Mouse (Mus musculus) heart, embryonic 11.5 days (tissue): ENCODE measurements around the gene Tas2r105. TPM values are rescaled to one million over a fixed set of nuclear protein-coding genes. Genes with fewer than 3 reads are reported as not detected.

ENCODE experiments used
- ATAC-seq: fragments of 200-750 bp; cut with Nextera tagmentation; replicated peaks from 2 replicates; pipeline ENCODE4 v1.8.0; 2017; ENCODE audit warnings: moderate library complexity; ENCODE audit not compliant: insufficient number of reproducible peaks, low FRiP score, low TSS enrichment
- H3K27ac ChIP-seq: fragments of 300-500 bp; sonication (generic); 2 replicates; pipeline ENCODE4 v1.5.1; 2014; ENCODE audit warnings: mild to moderate bottlenecking, low read depth, low read length
- H3K27me3 ChIP-seq: fragments of 300-500 bp; sonication (generic); 2 replicates; pipeline ENCODE4 v1.6.1; 2014; ENCODE audit warnings: mild to moderate bottlenecking, low read length, mixed read lengths; ENCODE audit not compliant: control insufficient read depth, insufficient read depth
- H3K36me3 ChIP-seq: fragments of 300-500 bp; sonication (generic); 2 replicates; pipeline ENCODE4 v1.6.1; 2014; ENCODE audit warnings: mild to moderate bottlenecking, low read length, moderate library complexity, mixed read lengths; ENCODE audit not compliant: control insufficient read depth, insufficient read depth
- H3K4me1 ChIP-seq: fragments of 300-500 bp; sonication (generic); 2 replicates; pipeline ENCODE4 v1.6.1; 2014; ENCODE audit warnings: low read length; ENCODE audit not compliant: control insufficient read depth, insufficient read depth
- H3K4me2 ChIP-seq: fragments of 300-500 bp; sonication (generic); 2 replicates; pipeline ENCODE4 v1.6.1; 2014; ENCODE audit warnings: mild to moderate bottlenecking, moderate library complexity
- H3K4me3 ChIP-seq: fragments of 300-500 bp; sonication (generic); 2 replicates; pipeline ENCODE4 v1.5.1; 2014; ENCODE audit warnings: low read depth, low read length
- H3K9ac ChIP-seq: fragments of 300-500 bp; sonication (generic); 2 replicates; pipeline ENCODE4 v1.6.1; 2014; ENCODE audit warnings: mild to moderate bottlenecking, low read depth, low read length, moderate library complexity
- H3K9me3 ChIP-seq: fragments of 300-500 bp; sonication (generic); replicated peaks from 2 replicates; pipeline ENCODE4 v1.6.1; 2016; ENCODE audit warnings: low read length; ENCODE audit not compliant: control insufficient read depth
- WGBS: fragments of 180-500 bp; shearing (Covaris S2); extraction: QIAGEN DNeasy Blood & Tissue Kit; methylation state at CpG from one replicate; pipeline ENCODE4 v1.1.7; 2014; ENCODE audit not compliant: insufficient replicate concordance; 5-methylcytosine and 5-hydroxymethylcytosine counted together
- polyA plus RNA-seq: library from polyadenylated mRNA; unstranded; fragments of >200 nt; fragmentation: Nextera tagmentation; extraction: Ambion mirVana; gene quantifications from 2 replicates; pipeline ENCODE4 v1.2.1, GENCODE M21; 2014

The Tas2r105 gene
- not detected in 2 replicates for polyA plus RNA-seq

DNA sequence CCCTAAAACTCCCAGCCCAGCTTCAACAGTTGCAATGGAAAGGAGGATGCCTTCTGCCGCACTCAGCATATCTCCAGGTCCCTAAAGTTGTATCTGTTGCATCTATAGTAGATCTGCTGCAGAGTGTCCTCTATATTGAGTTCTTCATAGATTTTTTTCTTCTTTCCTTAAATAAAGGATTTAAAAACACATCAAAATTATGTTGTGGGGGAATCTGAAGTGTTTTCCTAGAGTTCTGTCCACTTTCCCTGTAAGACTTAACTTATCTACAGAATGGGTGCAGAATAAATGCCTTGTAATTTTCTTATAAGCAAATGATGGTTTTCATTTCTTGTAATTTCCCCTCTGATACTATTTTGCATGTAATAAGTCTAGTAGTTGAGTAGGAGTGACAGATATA lies at the start of gene Tas2r105:
Gene Tas2r105 (minus strand): TSS at position 101 of the 400 bp plus-strand sequence.
- Histone ChIP-seq H3K9me3 (no peaks in the 10 kb centered on the region), H3K36me3 (no peaks in the 10 kb centered on the region), H3K27me3 (no peaks in the 10 kb centered on the region), H3K4me2 (no peak within 1 kb of the TSS), H3K27ac (no peak within 1 kb of the TSS), H3K4me1 (no peaks in the 10 kb centered on the region), H3K4me3 (no peak within 1 kb of the TSS), H3K9ac (no peak within 1 kb of the TSS)
- ATAC-seq: no peak
- 74% methylated on average over 1 of the region's 1 CpGs for WGBS

DNA sequence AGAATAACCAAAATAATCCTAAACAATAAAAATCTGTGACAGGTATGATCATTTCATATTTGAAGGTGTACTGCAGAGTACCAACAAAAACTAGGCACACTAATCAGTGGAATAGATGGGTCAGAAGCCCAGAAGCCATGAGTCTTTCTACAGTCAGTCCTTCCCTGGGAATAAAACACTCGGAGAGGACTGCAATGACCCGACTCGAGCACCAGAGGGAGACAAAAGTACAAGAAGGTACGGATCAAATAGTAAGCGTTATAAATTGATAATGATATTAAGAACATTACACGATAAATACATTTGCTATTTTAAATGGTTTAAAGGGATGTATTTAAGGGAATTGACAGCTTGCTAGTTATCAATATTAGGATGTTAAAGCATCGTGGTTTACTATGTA lies 25.5 kb upstream of the Tas2r105 start:
- Histone ChIP-seq H3K4me3 (no peak overlapping the region), H3K9ac (no peak overlapping the region), H3K4me2 (no peak overlapping the region), H3K27ac (no peak overlapping the region), H3K4me1 (no peaks in the 10 kb centered on the region), H3K27me3 (no peaks in the 10 kb centered on the region), H3K36me3 (no peaks in the 10 kb centered on the region), H3K9me3 (peaks cover 3% of the 10 kb centered on the region; the same call in 1 of the 2 replicates)
- WGBS: 40% methylated on average over 7 of the region's 7 CpGs
- no peak for ATAC-seq

GRCm38 (mm10) chr6:131689963-131690362 lies 2.7 kb upstream of the Tas2r105 start, which contains the start of gene Tas2r114:
Gene Tas2r114, minus strand, starts transcription at chr6:131690063.
- H3K36me3 ChIP-seq: no peaks in the 10 kb centered on the region
- no peak within 1 kb of the TSS for H3K9ac ChIP-seq
- H3K9me3 ChIP-seq: no peaks in the 10 kb centered on the region
- H3K4me1 ChIP-seq: no peaks in the 10 kb centered on the region
- H3K4me2 ChIP-seq: no peak within 1 kb of the TSS
- ATAC-seq: no peak
- H3K27ac ChIP-seq: no peak within 1 kb of the TSS
- H3K4me3 ChIP-seq: no peak within 1 kb of the TSS
- H3K27me3 ChIP-seq: no peaks in the 10 kb centered on the region

GRCm38 (mm10) chr6:131685644-131686043 lies 1.7 kb downstream of the Tas2r105 start, which contains the start of gene Tas2r104:
Gene Tas2r104, minus strand, starts transcription at chr6:131685744.
- 67% methylated on average over 1 of the region's 1 CpGs for WGBS
- H3K9me3 ChIP-seq: no peaks in the 10 kb centered on the region

GRCm38 (mm10) chr6:131678786-131679185 lies 8.5 kb downstream of the Tas2r105 start, which contains the start of gene Tas2r106:
Gene Tas2r106, minus strand, starts transcription at chr6:131678886.
- H3K4me1 ChIP-seq: no peaks in the 10 kb centered on the region
- ATAC-seq: no peak

More at GRCm38 (mm10) chr6:131685644-131686043, 1.7 kb downstream of the Tas2r105 start, which contains the start of gene Tas2r104:
- no peaks in the 10 kb centered on the region for H3K36me3 ChIP-seq
- no peak within 1 kb of the TSS for H3K4me2 ChIP-seq
- no peaks in the 10 kb centered on the region for H3K4me1 ChIP-seq
- no peak for ATAC-seq
- H3K27ac ChIP-seq: no peak within 1 kb of the TSS
- H3K9ac ChIP-seq: no peak within 1 kb of the TSS
- H3K4me3 ChIP-seq: no peak within 1 kb of the TSS
- H3K27me3 ChIP-seq: no peaks in the 10 kb centered on the region

DNA sequence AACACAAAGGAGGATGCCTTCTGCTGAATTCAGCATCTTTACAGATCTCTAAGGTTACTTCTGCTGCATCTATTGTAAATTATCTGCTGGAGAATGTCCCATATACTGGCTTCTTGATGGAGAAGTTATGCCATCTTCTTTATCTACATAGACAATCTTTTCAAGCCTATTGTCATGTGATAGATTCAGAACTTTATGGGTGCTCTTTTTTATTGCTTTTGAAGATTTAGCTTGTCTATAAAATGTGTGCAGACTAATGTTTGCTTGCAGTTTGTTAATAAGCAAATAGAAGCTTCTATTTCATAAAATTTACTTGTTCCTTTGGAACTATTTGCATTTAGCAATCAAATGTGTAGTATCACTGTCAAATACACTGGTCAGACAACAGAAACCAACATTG lies 27.2 kb downstream of the Tas2r105 start, which contains the start of gene Tas2r107:
Gene Tas2r107 (minus strand): TSS at position 101 of the 400 bp plus-strand sequence.
- Histone ChIP-seq H3K27ac (no peak within 1 kb of the TSS), H3K4me1 (no peaks in the 10 kb centered on the region), H3K9me3 (0 out of 2 replicates have a peak, but pooled peaks cover 3% of the 10 kb centered on the region), H3K4me2 (no peak within 1 kb of the TSS), H3K9ac (no peak within 1 kb of the TSS), H3K36me3 (no peaks in the 10 kb centered on the region), H3K4me3 (no peak within 1 kb of the TSS), H3K27me3 (no peaks in the 10 kb centered on the region)
- no peak for ATAC-seq

More at GRCm38 (mm10) chr6:131678786-131679185, 8.5 kb downstream of the Tas2r105 start, which contains the start of gene Tas2r106:
- Histone ChIP-seq H3K4me3 (no peak within 1 kb of the TSS), H3K27ac (no peak within 1 kb of the TSS), H3K9ac (no peak within 1 kb of the TSS), H3K4me2 (no peak within 1 kb of the TSS), H3K36me3 (no peaks in the 10 kb centered on the region), H3K9me3 (no peaks in the 10 kb centered on the region), H3K27me3 (no peaks in the 10 kb centered on the region)
- 71% methylated on average over 3 of the region's 3 CpGs for WGBS

Other genes with a start within 250 kb of the Tas2r105 start
- gene 5430401F13Rik, start 201.1 kb downstream of the Tas2r105 start, polyA plus RNA-seq: not detected in 2 replicates
- gene Gm6619, start 201.1 kb downstream of the Tas2r105 start, polyA plus RNA-seq: not detected in 2 replicates
- not detected in 2 replicates for gene Tas2r130, start 56.6 kb downstream of the Tas2r105 start, polyA plus RNA-seq
- gene Tas2r107, start 27.3 kb downstream of the Tas2r105 start, polyA plus RNA-seq: not detected in 2 replicates
- gene Tas2r106, start 8.6 kb downstream of the Tas2r105 start, polyA plus RNA-seq: not detected in 2 replicates
- gene Tas2r104, start 1.8 kb downstream of the Tas2r105 start, polyA plus RNA-seq: not detected in 2 replicates
- gene Tas2r114, start 2.6 kb upstream of the Tas2r105 start, polyA plus RNA-seq: not detected in 2 replicates